Mouse (Mus musculus) cerebellum, postnatal 36 days (tissue): Measurements from ENCODE around the gene Gm10570.

ENCODE experiments used
- DNase-seq, 2 experiments: peaks; one replicate each; pipeline ENCODE4 v3.0.0; 2021 to 2022; ENCODE audit warnings: mixed read lengths in 2 of 2

Gm10570 gene

DNA sequence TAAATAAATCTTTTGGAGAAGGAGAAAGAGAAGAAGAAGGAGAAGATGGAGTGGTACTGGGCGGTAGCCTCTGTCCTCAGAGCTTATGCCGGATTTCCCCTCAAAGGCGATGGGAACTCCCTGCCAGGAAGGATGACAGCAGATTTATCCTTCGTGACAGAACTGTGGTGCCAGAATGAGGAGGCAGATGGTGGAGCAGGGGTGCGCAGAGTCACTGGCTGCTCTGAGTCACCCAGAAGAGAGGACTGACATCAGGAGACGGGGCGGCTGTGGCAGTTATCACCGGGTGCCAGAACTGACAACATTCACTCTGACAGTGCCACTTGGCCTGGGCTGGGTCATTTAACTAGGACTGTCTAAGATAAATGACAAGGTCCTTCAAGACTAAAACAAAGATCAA, 38.4 kb downstream of the Gm10570 start:
- DNase-seq, result peak; percentile 76 to 79

DNA sequence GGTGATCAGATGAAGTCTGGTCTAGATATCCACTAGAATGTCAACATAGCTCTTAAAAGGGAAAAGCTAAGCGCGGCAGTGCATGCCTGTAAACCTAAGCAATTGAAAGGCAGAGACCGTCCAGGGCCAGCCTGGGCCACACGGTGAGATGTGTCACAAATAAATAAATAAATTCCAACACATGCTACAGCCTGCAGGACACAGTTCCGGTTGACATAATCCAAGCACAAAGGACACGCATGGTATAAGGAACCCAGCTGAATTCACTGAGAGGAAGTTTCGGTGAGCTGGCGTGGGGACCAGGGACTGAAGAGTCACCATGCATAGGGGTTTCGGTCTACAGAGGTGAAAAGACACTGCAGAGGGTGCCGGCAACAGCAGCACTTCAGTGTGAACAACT, 39.7 kb downstream of the Gm10570 start:
- DNase-seq, result no peak

DNA sequence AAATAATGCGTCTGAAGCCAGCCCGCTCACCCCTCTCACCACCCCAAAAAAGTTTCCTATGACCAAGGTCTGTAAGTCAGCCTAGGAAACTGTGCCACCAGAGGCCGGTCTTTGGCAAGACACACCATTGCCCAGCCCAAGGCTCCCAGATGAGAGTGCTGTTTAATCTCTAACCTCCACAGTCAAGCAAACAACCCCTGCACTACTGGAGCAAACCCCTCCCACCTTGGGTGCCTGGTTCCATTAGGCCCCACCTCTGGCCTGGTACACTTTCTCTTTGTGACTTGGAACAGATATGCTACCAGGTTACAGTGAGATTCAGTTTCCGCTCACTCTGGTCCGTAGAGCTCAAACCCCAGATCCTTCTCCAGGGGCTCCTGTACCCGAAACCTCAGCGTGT, 41.4 kb downstream of the Gm10570 start:
- DNase-seq, result no peak

DNA sequence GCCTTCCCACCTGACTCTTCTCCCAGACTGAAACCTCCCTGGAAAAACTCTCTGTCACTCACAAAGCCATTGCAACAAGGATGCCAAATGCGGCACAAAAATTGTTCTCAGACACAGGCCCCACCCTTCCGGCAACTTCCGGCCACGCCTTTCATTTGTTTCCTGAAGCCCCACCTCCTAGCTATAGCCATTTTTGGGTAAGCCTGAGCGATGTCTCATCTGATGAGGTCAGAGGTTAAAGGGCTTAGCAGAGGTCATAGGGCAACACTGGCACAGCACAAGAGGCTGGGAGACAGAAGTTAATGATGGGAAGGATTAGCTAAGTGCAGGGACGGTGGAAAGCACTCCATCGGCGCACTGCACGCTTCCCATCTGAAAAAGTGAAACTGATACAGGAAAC, 41.9 kb downstream of the Gm10570 start:
- no peak for DNase-seq

DNA sequence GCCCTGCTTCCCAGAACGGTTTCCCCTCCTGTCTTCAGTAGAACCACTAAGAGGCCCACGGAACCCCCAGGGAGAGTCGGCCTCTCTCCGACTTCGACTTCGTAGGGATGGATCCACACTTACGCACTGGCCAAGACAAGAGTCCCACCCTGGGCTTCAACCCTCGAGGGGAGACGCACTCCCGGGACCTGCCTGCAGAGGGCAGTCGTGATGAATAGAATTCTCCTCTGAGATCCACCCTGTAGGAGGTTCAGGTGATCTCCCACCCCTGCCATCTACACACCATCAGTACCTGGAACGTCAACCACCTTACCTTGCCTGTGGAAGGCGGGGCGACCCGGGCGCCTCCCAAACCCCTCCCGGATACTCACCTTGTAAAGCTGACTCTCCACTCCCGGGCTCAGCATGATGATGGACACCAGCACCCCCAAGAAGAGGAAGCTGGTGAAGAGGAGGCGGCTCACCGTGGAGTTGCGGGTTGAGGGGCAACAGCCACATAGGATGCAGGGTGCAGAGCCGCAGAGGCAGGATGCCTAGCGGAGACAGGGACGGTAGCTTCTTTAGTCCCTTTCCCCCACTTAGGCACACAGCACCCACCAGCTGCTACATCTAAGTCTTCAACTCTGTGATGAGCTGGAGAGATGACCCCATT, 43.6 kb downstream of the Gm10570 start:
- peak; percentile 78 to 82 for DNase-seq

DNA sequence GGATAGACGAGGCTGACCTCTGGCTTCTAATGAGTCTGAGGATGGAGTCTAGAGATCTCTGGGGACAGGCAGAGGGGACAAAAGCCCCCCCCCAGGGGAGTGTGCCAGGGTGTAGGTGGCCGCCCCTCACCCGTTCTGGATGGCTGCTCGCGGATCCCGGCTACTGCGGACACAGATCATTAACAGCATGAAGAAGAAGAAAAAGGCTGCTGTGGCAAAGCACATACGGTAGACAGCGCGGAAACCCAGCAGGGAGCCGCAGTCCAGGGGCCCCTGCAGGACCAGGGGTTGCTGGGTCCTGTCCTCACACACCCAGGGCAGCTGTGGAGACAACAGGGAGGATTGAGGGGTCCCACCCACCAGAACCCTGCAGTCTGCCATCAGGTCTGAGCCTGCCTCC, 44.3 kb downstream of the Gm10570 start:
- DNase-seq, result no peak

DNA sequence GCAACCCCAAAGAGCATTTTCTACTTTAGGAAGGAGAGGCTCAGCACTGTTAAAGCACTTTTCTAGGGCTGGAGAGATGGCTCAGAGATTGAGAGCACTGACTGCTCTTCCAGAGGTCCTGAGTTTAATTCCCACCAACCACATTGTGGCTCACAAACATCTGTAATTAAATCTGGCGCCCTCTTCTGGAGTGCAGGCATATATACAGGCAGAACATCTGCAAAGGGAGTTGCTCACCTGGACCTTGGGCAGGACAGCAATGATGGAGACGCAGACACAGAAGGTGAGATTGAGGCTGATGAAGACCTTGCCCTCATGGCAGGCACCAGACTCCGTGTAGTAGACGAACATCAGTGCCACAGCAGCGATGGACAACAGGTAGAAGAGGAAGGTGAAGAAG, 48.1 kb downstream of the Gm10570 start:
- no peak for DNase-seq
